Mouse (Mus musculus): ENCODE results near the gene Nhsl1. TPM values are rescaled to one million over a fixed set of nuclear protein-coding genes. Genes with fewer than 3 reads are reported as not detected.

The Nhsl1 gene
- polyA plus RNA-seq, 1 experiment, result 0.20 TPM

- Histone ChIP-seq H3K27ac (ENCODE audit: insufficient read depth, low read depth, low read length) (no peak overlapping the region), H3K4me1 (ENCODE audit: control insufficient read depth, insufficient read depth, low read length) (no peaks in the 10 kb centered on the region), H3K4me3 (ENCODE audit: insufficient read depth, low read length) (no peak overlapping the region)
- TF ChIP-seq POLR2A (IDR thresholded peaks at IDR 0.05; ENCODE audit: borderline replicate concordance, low read depth, low read length), result no peak
- TF ChIP-seq CTCF (IDR thresholded peaks at IDR 0.05; ENCODE audit: low read depth, low read length), result no peak
These were observed 173.2 kb downstream of the Nhsl1 start for GRCm38 (mm10) chr10:18491952-18492351.

GRCm38 (mm10) chr10:18493010-18493894, 174.5 kb downstream of the Nhsl1 start:
- TF ChIP-seq POLR2A (IDR thresholded peaks at IDR 0.05; ENCODE audit: borderline replicate concordance, low read depth, low read length) (no peak), CTCF (IDR thresholded peaks at IDR 0.05; ENCODE audit: low read depth, low read length) (no peak)
- Histone ChIP-seq H3K4me1 (ENCODE audit: control insufficient read depth, insufficient read depth, low read length) (no peaks in the 10 kb centered on the region), H3K27ac (ENCODE audit: insufficient read depth, low read depth, low read length) (no peak overlapping the region), H3K4me3 (ENCODE audit: insufficient read depth, low read length) (no peak overlapping the region)

GRCm38 (mm10) chr10:18494249-18494648, 175.5 kb downstream of the Nhsl1 start:
- TF ChIP-seq CTCF (IDR thresholded peaks at IDR 0.05; ENCODE audit: low read depth, low read length), result no peak
- TF ChIP-seq POLR2A (IDR thresholded peaks at IDR 0.05; ENCODE audit: borderline replicate concordance, low read depth, low read length), result no peak
- no peak overlapping the region for H3K4me3 ChIP-seq (ENCODE audit: insufficient read depth, low read length)
- H3K27ac ChIP-seq (ENCODE audit: insufficient read depth, low read depth, low read length), result no peak overlapping the region
- H3K4me1 ChIP-seq (ENCODE audit: control insufficient read depth, insufficient read depth, low read length), result no peaks in the 10 kb centered on the region

- H3K27ac ChIP-seq (ENCODE audit: insufficient read depth, low read depth, low read length), result no peak overlapping the region
- no peaks in the 10 kb centered on the region for H3K4me1 ChIP-seq (ENCODE audit: control insufficient read depth, insufficient read depth, low read length)
- H3K4me3 ChIP-seq (ENCODE audit: insufficient read depth, low read length), result no peak overlapping the region
- TF ChIP-seq CTCF (IDR thresholded peaks at IDR 0.05; ENCODE audit: low read depth, low read length) (no peak), POLR2A (IDR thresholded peaks at IDR 0.05; ENCODE audit: borderline replicate concordance, low read depth, low read length) (no peak)
These were observed 178.3 kb downstream of the Nhsl1 start for GRCm38 (mm10) chr10:18497066-18497465.

- Histone ChIP-seq H3K4me1 (ENCODE audit: control insufficient read depth, insufficient read depth, low read length) (no peaks in the 10 kb centered on the region), H3K4me3 (ENCODE audit: insufficient read depth, low read length) (no peak overlapping the region), H3K27ac (ENCODE audit: insufficient read depth, low read depth, low read length) (no peak overlapping the region)
- TF ChIP-seq CTCF (IDR thresholded peaks at IDR 0.05; ENCODE audit: low read depth, low read length) (no peak), POLR2A (IDR thresholded peaks at IDR 0.05; ENCODE audit: borderline replicate concordance, low read depth, low read length) (no peak)
These were observed 183.2 kb downstream of the Nhsl1 start for GRCm38 (mm10) chr10:18501997-18502396.

- no peak overlapping the region for H3K4me3 ChIP-seq (ENCODE audit: insufficient read depth, low read length)
- peaks cover 4% of the 10 kb centered on the region; the same call in 1 of the 2 replicates for H3K4me1 ChIP-seq (ENCODE audit: control insufficient read depth, insufficient read depth, low read length)
- H3K27ac ChIP-seq (ENCODE audit: insufficient read depth, low read depth, low read length), result no peak overlapping the region
- TF ChIP-seq POLR2A (IDR thresholded peaks at IDR 0.05; ENCODE audit: borderline replicate concordance, low read depth, low read length), result no peak
- TF ChIP-seq CTCF (IDR thresholded peaks at IDR 0.05; ENCODE audit: low read depth, low read length), result no peak
These were observed 186.9 kb downstream of the Nhsl1 start for GRCm38 (mm10) chr10:18505690-18506089.

GRCm38 (mm10) chr10:18506501-18506946, 187.7 kb downstream of the Nhsl1 start:
- Histone ChIP-seq H3K27ac (ENCODE audit: insufficient read depth, low read depth, low read length) (no peak overlapping the region), H3K4me3 (ENCODE audit: insufficient read depth, low read length) (no peak overlapping the region), H3K4me1 (ENCODE audit: control insufficient read depth, insufficient read depth, low read length) (peaks cover 4% of the 10 kb centered on the region; the same call in 1 of the 2 replicates)
- TF ChIP-seq CTCF (IDR thresholded peaks at IDR 0.05; ENCODE audit: low read depth, low read length) (no peak), POLR2A (IDR thresholded peaks at IDR 0.05; ENCODE audit: borderline replicate concordance, low read depth, low read length) (no peak)

- Histone ChIP-seq H3K4me3 (ENCODE audit: insufficient read depth, low read length) (no peak overlapping the region), H3K4me1 (ENCODE audit: control insufficient read depth, insufficient read depth, low read length) (peaks cover 4% of the 10 kb centered on the region; the same call in 1 of the 2 replicates), H3K27ac (ENCODE audit: insufficient read depth, low read depth, low read length) (no peak overlapping the region)
- TF ChIP-seq CTCF (IDR thresholded peaks at IDR 0.05; ENCODE audit: low read depth, low read length) (no peak), POLR2A (IDR thresholded peaks at IDR 0.05; ENCODE audit: borderline replicate concordance, low read depth, low read length) (no peak)
These were observed 189.2 kb downstream of the Nhsl1 start for GRCm38 (mm10) chr10:18507869-18508473.

- Histone ChIP-seq H3K4me1 (ENCODE audit: control insufficient read depth, insufficient read depth, low read length) (peaks cover 4% of the 10 kb centered on the region; the same call in 1 of the 2 replicates), H3K4me3 (ENCODE audit: insufficient read depth, low read length) (no peak overlapping the region), H3K27ac (ENCODE audit: insufficient read depth, low read depth, low read length) (no peak overlapping the region)
- no peak for TF ChIP-seq POLR2A (IDR thresholded peaks at IDR 0.05; ENCODE audit: borderline replicate concordance, low read depth, low read length)
- no peak for TF ChIP-seq CTCF (IDR thresholded peaks at IDR 0.05; ENCODE audit: low read depth, low read length)
These were observed 189.8 kb downstream of the Nhsl1 start for GRCm38 (mm10) chr10:18508586-18508985.

GRCm38 (mm10) chr10:18510663-18511062, 191.9 kb downstream of the Nhsl1 start:
- H3K4me1 ChIP-seq (ENCODE audit: control insufficient read depth, insufficient read depth, low read length), result peaks cover 4% of the 10 kb centered on the region; the same call in 1 of the 2 replicates
- no peak for TF ChIP-seq CTCF (IDR thresholded peaks at IDR 0.05; ENCODE audit: low read depth, low read length)
- H3K4me3 ChIP-seq (ENCODE audit: insufficient read depth, low read length), result no peak overlapping the region
- no peak overlapping the region for H3K27ac ChIP-seq (ENCODE audit: insufficient read depth, low read depth, low read length)
